Mouse (Mus musculus): ENCODE results near the gene Clec11a.

DNA sequence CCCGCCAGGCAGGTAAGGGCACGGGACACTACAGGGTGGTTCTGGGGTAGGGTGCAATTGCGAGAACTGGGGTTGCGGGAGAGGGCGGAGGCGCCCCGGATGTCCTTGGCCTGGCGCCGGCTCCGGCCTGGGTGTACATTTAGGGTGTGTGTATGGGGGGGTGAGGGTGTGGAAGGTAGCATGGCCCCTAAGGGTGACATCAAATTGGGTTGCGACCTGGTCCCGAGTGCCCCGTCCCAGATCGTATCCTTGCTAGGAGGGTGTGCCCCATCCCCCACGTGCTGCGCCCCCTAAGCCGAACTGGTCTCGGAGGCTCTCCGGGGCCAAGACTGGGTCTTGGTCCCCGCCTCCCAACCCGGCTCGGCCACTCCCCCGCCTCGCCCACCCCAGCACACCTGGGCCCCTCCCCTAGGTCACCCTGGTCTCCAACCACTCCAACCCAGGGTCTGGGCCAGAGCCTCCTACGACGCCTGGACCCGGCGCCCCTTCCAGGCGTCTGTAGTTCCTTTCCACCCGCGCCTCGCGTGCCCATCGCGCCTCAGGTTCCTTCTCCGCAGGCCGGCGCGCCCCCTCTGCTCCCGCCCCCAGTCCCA is 3.7 kb upstream of the Clec11a start:
- TF ChIP-seq POLR2A (IDR thresholded peaks at IDR 0.05; ENCODE audit: borderline replicate concordance, extremely low read depth, low read depth, low read length), result no peak
- TF ChIP-seq CTCF (IDR thresholded peaks at IDR 0.05; ENCODE audit: insufficient read depth, low read length), result no peak

All from lung, adult 2 months (tissue).